24 mouse cellular contexts compared by ENCODE assay signal in the genomic region with DNA sequence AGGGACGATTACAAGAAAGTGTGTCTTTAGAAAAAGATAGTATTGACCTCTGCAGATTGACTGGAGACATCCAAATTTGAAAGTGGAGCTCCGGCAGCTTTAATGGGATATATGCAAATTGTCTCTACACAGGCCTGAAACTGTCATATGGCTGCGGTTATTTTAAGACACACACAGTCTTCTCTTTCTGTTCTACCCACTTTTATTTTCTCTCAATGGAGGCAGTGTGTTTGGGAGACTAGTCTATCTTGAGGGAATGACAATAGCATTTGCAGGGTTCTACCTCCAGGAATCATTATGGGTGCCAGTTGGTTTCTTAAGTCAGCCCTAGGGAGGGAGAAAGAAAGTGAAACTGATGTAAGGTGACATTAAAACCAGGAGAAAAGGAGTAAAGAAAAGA.
A peak's percentile ranks its signal among the peaks of the same experiment; 100 is the strongest.
DNase-seq lines count a peak whose midpoint lies in the region; ATAC-seq and TF ChIP-seq lines count a peak whose summit lies in the region.
"Had no signal": no experiment of that assay in that cellular context is flagged by ENCODE, and none has a peak within 500 bp of the region (broad histone marks: within the 10 kb centered on the region; RNA-seq: fewer than 3 reads in every experiment).

No protein-coding gene starts in this region.

- no peak overlapping the region for H3K9ac ChIP-seq in forebrain, postnatal 0 days
- H3K9ac ChIP-seq in forebrain, embryonic 11.5 days (ENCODE audit: low read length) = no peak overlapping the region
- H3K9ac ChIP-seq in heart, embryonic 16.5 days (ENCODE audit: low read length) = no peak overlapping the region
- H3K9ac ChIP-seq in hindbrain, embryonic 12.5 days = no peak overlapping the region
- H3K9ac ChIP-seq: limb, embryonic 15.5 days; liver, embryonic 14.5 days; lung, embryonic 14.5 days; midbrain, embryonic 12.5 days; neural tube, embryonic 15.5 days had no signal

- 0 out of 2 replicates have a peak overlapping the region, but pooled peaks have one; percentile 23 for H3K27ac ChIP-seq in forebrain, postnatal 0 days (ENCODE audit: low read depth, low read length)
- no peak overlapping the region for H3K27ac ChIP-seq in forebrain, embryonic 11.5 days (ENCODE audit: low read depth, low read length)
- no peak overlapping the region for H3K27ac ChIP-seq in heart, embryonic 16.5 days (ENCODE audit: low read length)
- no peak overlapping the region for H3K27ac ChIP-seq in hindbrain, embryonic 12.5 days
- H3K27ac ChIP-seq: forebrain, embryonic 10.5 days; gastrocnemius, adult 2 months; hindbrain, embryonic 10.5 days; limb, embryonic 15.5 days; liver, embryonic 14.5 days; midbrain, embryonic 12.5 days; neural tube, embryonic 15.5 days had no signal

- H3K9me3 ChIP-seq in forebrain, postnatal 0 days (ENCODE audit: low read length) = no peaks in the 10 kb centered on the region
- no peaks in the 10 kb centered on the region for H3K9me3 ChIP-seq in forebrain, embryonic 11.5 days (ENCODE audit: control insufficient read depth, low read length)
- H3K9me3 ChIP-seq in heart, embryonic 16.5 days (replicated peaks; ENCODE audit: control insufficient read depth, low read length) = no peaks in the 10 kb centered on the region
- H3K9me3 ChIP-seq in hindbrain, embryonic 12.5 days (replicated peaks) = no peaks in the 10 kb centered on the region
- H3K9me3 ChIP-seq: forebrain, embryonic 10.5 days; hindbrain, embryonic 10.5 days; limb, embryonic 15.5 days; midbrain, embryonic 12.5 days; neural tube, embryonic 15.5 days had no signal

- WGBS in forebrain, postnatal 0 days = 43% methylated on average over 3 of the region's 3 CpGs
- 78% methylated on average over 3 of the region's 3 CpGs for WGBS in forebrain, embryonic 11.5 days
- 63% methylated on average over 3 of the region's 3 CpGs for WGBS in heart, embryonic 16.5 days
- 74% methylated on average over 3 of the region's 3 CpGs for WGBS in hindbrain, embryonic 12.5 days

- no peak overlapping the region for H3K4me2 ChIP-seq in forebrain, postnatal 0 days (ENCODE audit: low read depth)
- H3K4me2 ChIP-seq in forebrain, embryonic 11.5 days (ENCODE audit: low read depth, low read length, severe bottlenecking) = no peak overlapping the region
- peak overlapping the region; percentile 37 for H3K4me2 ChIP-seq in heart, embryonic 16.5 days (ENCODE audit: low read depth, low read length)
- H3K4me2 ChIP-seq in hindbrain, embryonic 12.5 days (replicated peaks) = no peak overlapping the region
- H3K4me2 ChIP-seq: limb, embryonic 15.5 days; lung, embryonic 14.5 days; midbrain, embryonic 12.5 days; neural tube, embryonic 15.5 days had no signal

- H3K4me1 ChIP-seq in forebrain, postnatal 0 days (ENCODE audit: insufficient read depth) = no peaks in the 10 kb centered on the region
- no peaks in the 10 kb centered on the region for H3K4me1 ChIP-seq in forebrain, embryonic 11.5 days (replicated peaks; ENCODE audit: control insufficient read depth, insufficient read depth, low read length)
- H3K4me1 ChIP-seq in heart, embryonic 16.5 days (ENCODE audit: control insufficient read depth, insufficient read depth, low read length) = 0 out of 2 replicates have a peak, but pooled peaks cover 2% of the 10 kb centered on the region
- no peaks in the 10 kb centered on the region; the same call in 1 of the 2 replicates for H3K4me1 ChIP-seq in hindbrain, embryonic 12.5 days
- H3K4me1 ChIP-seq: limb, embryonic 15.5 days; midbrain, embryonic 12.5 days; neural tube, embryonic 15.5 days had no signal

- peak; percentile 60 for ATAC-seq in forebrain, postnatal 0 days
- ATAC-seq in forebrain, embryonic 11.5 days (replicated peaks; ENCODE audit: low FRiP score) = no peak
- no peak for ATAC-seq in heart, embryonic 16.5 days (replicated peaks; ENCODE audit: extremely low read depth, insufficient read depth, low FRiP score)
- ATAC-seq in hindbrain, embryonic 12.5 days (ENCODE audit: low FRiP score) = no peak
- ATAC-seq: intestine, postnatal 0 days; Patski had no signal

- no peaks in the 10 kb centered on the region for H3K36me3 ChIP-seq in forebrain, postnatal 0 days (ENCODE audit: insufficient read depth)
- no peaks in the 10 kb centered on the region for H3K36me3 ChIP-seq in forebrain, embryonic 11.5 days (ENCODE audit: control insufficient read depth, insufficient read depth, low read length)
- no peaks in the 10 kb centered on the region for H3K36me3 ChIP-seq in heart, embryonic 16.5 days (ENCODE audit: control insufficient read depth, insufficient read depth)
- H3K36me3 ChIP-seq in hindbrain, embryonic 12.5 days = no peaks in the 10 kb centered on the region
- H3K36me3 ChIP-seq: forebrain, embryonic 10.5 days; hindbrain, embryonic 10.5 days; limb, embryonic 15.5 days; midbrain, embryonic 12.5 days; neural tube, embryonic 15.5 days had no signal

- DNase-seq in forebrain, postnatal 0 days = peak; percentile 37
- no peak for DNase-seq in forebrain, embryonic 11.5 days (ENCODE audit: low spot score)
- no peak for DNase-seq in heart, postnatal 25 days (ENCODE audit: low spot score)
- peak; percentile 6 to 15 for DNase-seq in right cerebral cortex, adult 2 months (ENCODE audit: low spot score in 2 of 2)
- DNase-seq in right cerebral cortex, postnatal 4 days = no peak
- no peak for DNase-seq in kidney, adult 18-20 months
- DNase-seq: adrenal gland, postnatal 36 days; cerebellum, adult 18-20 months; cerebellum, postnatal 14 days; gastrocnemius, adult 2 months; kidney, postnatal 4 days; lung, embryonic 14.5 days; thymus, adult 18-20 months; thymus, postnatal 36 days had no signal

- H3K4me3 ChIP-seq in forebrain, postnatal 0 days (ENCODE audit: low read depth, low read length) = no peak overlapping the region
- H3K4me3 ChIP-seq in forebrain, embryonic 11.5 days (ENCODE audit: low read depth, low read length) = no peak overlapping the region
- no peak overlapping the region for H3K4me3 ChIP-seq in heart, embryonic 16.5 days (ENCODE audit: low read length)
- no peak overlapping the region for H3K4me3 ChIP-seq in hindbrain, embryonic 12.5 days
- H3K4me3 ChIP-seq: forebrain, embryonic 10.5 days; gastrocnemius, adult 2 months; hindbrain, embryonic 10.5 days; limb, embryonic 15.5 days; midbrain, embryonic 12.5 days; neural tube, embryonic 15.5 days had no signal

- no peak for TF ChIP-seq CTCF in forebrain, postnatal 0 days (IDR thresholded peaks at IDR 0.05; ENCODE audit: low read depth)

- intact Hi-C loops in heart, postnatal 25 days (cut with DNase I) = loop anchor here (10.0 kb wide), 1 partner anchor 619 kb away; no protein-coding TSS in a partner anchor

- H3K27me3 ChIP-seq in forebrain, postnatal 0 days (ENCODE audit: insufficient read depth, low read length) = no peaks in the 10 kb centered on the region
- H3K27me3 ChIP-seq in forebrain, embryonic 11.5 days (ENCODE audit: control insufficient read depth, insufficient read depth, low read length) = no peaks in the 10 kb centered on the region
- no peaks in the 10 kb centered on the region for H3K27me3 ChIP-seq in heart, embryonic 16.5 days (ENCODE audit: control insufficient read depth, insufficient read depth, low read length)
- H3K27me3 ChIP-seq in hindbrain, embryonic 12.5 days = no peaks in the 10 kb centered on the region
- H3K27me3 ChIP-seq: limb, embryonic 15.5 days; midbrain, embryonic 12.5 days; neural tube, embryonic 15.5 days; Patski had no signal

Comparison
In these comparisons a context has a peak if more than half of its experiments do, and no peak if none do; other contexts are left out.
1. DNase-seq: peak in forebrain, postnatal 0 days (single experiment) and right cerebral cortex, adult 2 months (2 of 2); none in forebrain, embryonic 11.5 days (single experiment), heart, postnatal 25 days (single experiment), right cerebral cortex, postnatal 4 days (single experiment) and kidney, adult 18-20 months (single experiment).